In the genomic region with DNA sequence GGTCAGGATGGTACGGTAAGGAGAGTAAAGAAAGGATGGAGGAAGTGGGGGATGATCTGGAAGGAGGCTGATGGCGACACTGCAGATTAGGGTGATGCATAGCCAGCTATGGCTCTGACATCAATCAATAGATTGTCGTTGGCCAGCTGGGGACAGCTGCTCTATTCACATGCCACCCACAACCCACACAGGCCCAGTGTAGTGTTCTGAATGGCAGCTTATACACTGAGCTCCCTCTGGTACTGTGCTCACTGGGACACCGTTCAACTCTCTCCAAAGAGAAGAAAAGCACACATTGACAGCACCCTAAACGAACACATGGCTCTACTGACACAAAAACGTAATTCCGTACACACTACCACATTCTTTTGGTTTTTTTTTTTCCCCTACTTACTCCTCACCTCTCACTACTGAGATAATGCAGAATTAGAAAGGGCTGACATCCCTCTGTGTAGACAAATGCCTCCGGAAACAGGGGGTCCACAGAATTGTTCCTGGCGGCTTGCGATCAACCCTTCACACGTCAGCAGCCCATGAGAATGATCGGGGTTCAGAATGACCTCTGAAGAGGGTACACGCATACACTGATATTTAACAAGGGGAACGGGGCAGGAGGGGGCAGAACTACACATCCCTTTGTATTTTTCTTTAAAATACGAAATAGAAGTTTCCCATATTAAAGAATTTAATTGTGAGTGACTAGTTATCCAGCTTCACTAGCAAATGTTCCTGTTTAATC, we compare ENCODE assay signal across 14 mouse cellular contexts.
DNase-seq lines count a peak whose midpoint lies in the region; ATAC-seq and TF ChIP-seq lines count a peak whose summit lies in the region.
"Had no signal": no experiment of that assay in that cellular context is flagged by ENCODE, and none has a peak within 500 bp of the region (broad histone marks: within the 10 kb centered on the region; RNA-seq: fewer than 3 reads in every experiment).

No protein-coding gene starts in this region.

- TF ChIP-seq CTCF in lung, adult 2 months (IDR thresholded peaks at IDR 0.05; ENCODE audit: insufficient read depth, low read length) = no peak

- H3K27me3 ChIP-seq in forebrain, embryonic 15.5 days = no peaks in the 10 kb centered on the region
- 0 out of 2 replicates have a peak, but pooled peaks cover 4% of the 10 kb centered on the region for H3K27me3 ChIP-seq in forebrain, embryonic 12.5 days
- no peaks in the 10 kb centered on the region for H3K27me3 ChIP-seq in lung, embryonic 16.5 days (ENCODE audit: control insufficient read depth, insufficient read depth, low read depth, low read length)
- no peaks in the 10 kb centered on the region for H3K27me3 ChIP-seq in hindbrain, embryonic 16.5 days (replicated peaks; ENCODE audit: control insufficient read depth, insufficient read depth, low read length)
- no peaks in the 10 kb centered on the region for H3K27me3 ChIP-seq in limb, embryonic 10.5 days (ENCODE audit: low read depth, poor library complexity, severe bottlenecking)
- no peaks in the 10 kb centered on the region for H3K27me3 ChIP-seq in kidney, embryonic 14.5 days (ENCODE audit: control insufficient read depth, insufficient read depth, low read length)
- H3K27me3 ChIP-seq: embryonic facial prominence, embryonic 15.5 days; limb, embryonic 15.5 days had no signal

- no peak for DNase-seq in lung, adult 2 months
- DNase-seq in brain, adult 2 months (ENCODE audit: low read depth, low spot score) = peak; percentile 87
- no peak for DNase-seq in limb, embryonic 10.5 days (ENCODE audit: low spot score)
- DNase-seq: adrenal gland, postnatal 14 days; thymus, postnatal 25 days had no signal

- no peak for TF ChIP-seq POLR2A in lung, adult 2 months (IDR thresholded peaks at IDR 0.05; ENCODE audit: borderline replicate concordance, extremely low read depth, low read depth, low read length)

- no peak overlapping the region for H3K4me3 ChIP-seq in forebrain, embryonic 15.5 days
- no peak overlapping the region for H3K4me3 ChIP-seq in forebrain, embryonic 12.5 days (replicated peaks)
- no peak overlapping the region for H3K4me3 ChIP-seq in lung, embryonic 16.5 days (ENCODE audit: low read length)
- H3K4me3 ChIP-seq in lung, adult 2 months (replicated peaks; ENCODE audit: extremely low read depth, low read depth, low read length) = no peak overlapping the region
- no peak overlapping the region for H3K4me3 ChIP-seq in hindbrain, embryonic 16.5 days (ENCODE audit: low read length)
- H3K4me3 ChIP-seq in limb, embryonic 10.5 days = no peak overlapping the region
- H3K4me3 ChIP-seq in kidney, embryonic 14.5 days (ENCODE audit: low read length) = no peak overlapping the region
- H3K4me3 ChIP-seq: embryonic facial prominence, embryonic 15.5 days; limb, embryonic 15.5 days had no signal

- no peak overlapping the region for H3K27ac ChIP-seq in forebrain, embryonic 15.5 days (replicated peaks)
- H3K27ac ChIP-seq in forebrain, embryonic 12.5 days = no peak overlapping the region
- H3K27ac ChIP-seq in lung, embryonic 16.5 days (ENCODE audit: low read length) = no peak overlapping the region
- no peak overlapping the region for H3K27ac ChIP-seq in hindbrain, embryonic 16.5 days (ENCODE audit: low read depth, low read length)
- no peak overlapping the region for H3K27ac ChIP-seq in limb, embryonic 10.5 days
- no peak overlapping the region for H3K27ac ChIP-seq in kidney, embryonic 14.5 days (ENCODE audit: low read depth, low read length)
- H3K27ac ChIP-seq: embryonic facial prominence, embryonic 15.5 days; kidney, postnatal 0 days; limb, embryonic 15.5 days; macrophage had no signal

- H3K4me2 ChIP-seq in forebrain, embryonic 15.5 days (replicated peaks) = no peak overlapping the region
- no peak overlapping the region for H3K4me2 ChIP-seq in forebrain, embryonic 12.5 days
- no peak overlapping the region for H3K4me2 ChIP-seq in lung, embryonic 16.5 days (ENCODE audit: low read depth, low read length)
- H3K4me2 ChIP-seq in hindbrain, embryonic 16.5 days (ENCODE audit: low read length) = no peak overlapping the region
- no peak overlapping the region for H3K4me2 ChIP-seq in kidney, embryonic 14.5 days (replicated peaks; ENCODE audit: low read depth, low read length)
- H3K4me2 ChIP-seq: embryonic facial prominence, embryonic 15.5 days; limb, embryonic 15.5 days had no signal

- peak; percentile 84 for ATAC-seq in forebrain, embryonic 15.5 days (replicated peaks)
- no peak for ATAC-seq in forebrain, embryonic 12.5 days (ENCODE audit: low FRiP score)
- peak; percentile 64 for ATAC-seq in lung, embryonic 16.5 days (ENCODE audit: low read depth)
- ATAC-seq in hindbrain, embryonic 16.5 days = peak; percentile 82
- no peak for ATAC-seq in kidney, embryonic 14.5 days (ENCODE audit: low FRiP score, low TSS enrichment)

- H3K9ac ChIP-seq in forebrain, embryonic 15.5 days (replicated peaks) = no peak overlapping the region
- H3K9ac ChIP-seq in forebrain, embryonic 12.5 days = no peak overlapping the region
- no peak overlapping the region for H3K9ac ChIP-seq in lung, embryonic 16.5 days (ENCODE audit: low read length)
- H3K9ac ChIP-seq in hindbrain, embryonic 16.5 days (ENCODE audit: low read depth, low read length) = no peak overlapping the region
- no peak overlapping the region for H3K9ac ChIP-seq in kidney, embryonic 14.5 days (ENCODE audit: low read depth, low read length)
- H3K9ac ChIP-seq: embryonic facial prominence, embryonic 15.5 days; limb, embryonic 15.5 days had no signal

- no peaks in the 10 kb centered on the region for H3K9me3 ChIP-seq in forebrain, embryonic 15.5 days
- H3K9me3 ChIP-seq in forebrain, embryonic 12.5 days = no peaks in the 10 kb centered on the region
- no peaks in the 10 kb centered on the region for H3K9me3 ChIP-seq in lung, embryonic 16.5 days (ENCODE audit: control insufficient read depth, low read length)
- no peaks in the 10 kb centered on the region for H3K9me3 ChIP-seq in hindbrain, embryonic 16.5 days (ENCODE audit: control insufficient read depth, low read length)
- no peaks in the 10 kb centered on the region for H3K9me3 ChIP-seq in limb, embryonic 10.5 days (replicated peaks)
- no peaks in the 10 kb centered on the region for H3K9me3 ChIP-seq in kidney, embryonic 14.5 days (ENCODE audit: control insufficient read depth, low read length)
- H3K9me3 ChIP-seq: embryonic facial prominence, embryonic 15.5 days; limb, embryonic 15.5 days had no signal

- H3K36me3 ChIP-seq in forebrain, embryonic 15.5 days = no peaks in the 10 kb centered on the region
- no peaks in the 10 kb centered on the region for H3K36me3 ChIP-seq in forebrain, embryonic 12.5 days (replicated peaks)
- no peaks in the 10 kb centered on the region for H3K36me3 ChIP-seq in lung, embryonic 16.5 days (ENCODE audit: control insufficient read depth, insufficient read depth, low read length)
- H3K36me3 ChIP-seq in hindbrain, embryonic 16.5 days (ENCODE audit: control insufficient read depth, insufficient read depth, low read length) = no peaks in the 10 kb centered on the region
- no peaks in the 10 kb centered on the region for H3K36me3 ChIP-seq in limb, embryonic 10.5 days
- no peaks in the 10 kb centered on the region for H3K36me3 ChIP-seq in kidney, embryonic 14.5 days (ENCODE audit: control insufficient read depth, insufficient read depth, low read length)
- H3K36me3 ChIP-seq: embryonic facial prominence, embryonic 15.5 days; limb, embryonic 15.5 days had no signal

- no peaks in the 10 kb centered on the region; the same call in 1 of the 2 replicates for H3K4me1 ChIP-seq in forebrain, embryonic 15.5 days
- no peaks in the 10 kb centered on the region; the same call in 1 of the 2 replicates for H3K4me1 ChIP-seq in forebrain, embryonic 12.5 days
- H3K4me1 ChIP-seq in lung, embryonic 16.5 days (replicated peaks; ENCODE audit: control insufficient read depth, insufficient read depth, low read length) = peaks cover 12% of the 10 kb centered on the region; the same call in 1 of the 2 replicates
- H3K4me1 ChIP-seq in lung, adult 2 months (ENCODE audit: control insufficient read depth, insufficient read depth, low read length) = no peaks in the 10 kb centered on the region
- no peaks in the 10 kb centered on the region for H3K4me1 ChIP-seq in hindbrain, embryonic 16.5 days (ENCODE audit: control insufficient read depth, insufficient read depth, low read depth, low read length)
- H3K4me1 ChIP-seq in limb, embryonic 10.5 days = peaks cover 9% of the 10 kb centered on the region
- no peaks in the 10 kb centered on the region for H3K4me1 ChIP-seq in kidney, embryonic 14.5 days (ENCODE audit: control insufficient read depth, insufficient read depth, low read length)
- H3K4me1 ChIP-seq: embryonic facial prominence, embryonic 15.5 days had no signal

- WGBS in forebrain, embryonic 15.5 days = 54% methylated on average over 15 of the region's 15 CpGs
- WGBS in forebrain, embryonic 12.5 days = 67% methylated on average over 15 of the region's 15 CpGs
- 49% methylated on average over 15 of the region's 15 CpGs for WGBS in lung, embryonic 16.5 days
- WGBS in lung, adult 2 months = 67% methylated on average over 15 of the region's 15 CpGs
- 62% methylated on average over 15 of the region's 15 CpGs for WGBS in hindbrain, embryonic 16.5 days
- 84% methylated on average over 15 of the region's 15 CpGs for WGBS in limb, embryonic 10.5 days
- 79% methylated on average over 15 of the region's 15 CpGs for WGBS in kidney, embryonic 14.5 days

Comparison
In these comparisons a context has a peak if more than half of its experiments do, and no peak if none do; other contexts are left out.
1. ATAC-seq: peak in forebrain, embryonic 15.5 days (single experiment), lung, embryonic 16.5 days (single experiment) and hindbrain, embryonic 16.5 days (single experiment); none in forebrain, embryonic 12.5 days (single experiment) and kidney, embryonic 14.5 days (single experiment).